Mouse (Mus musculus): ENCODE data around the gene Rxfp2. TPM values are rescaled to one million over a fixed set of nuclear protein-coding genes. Genes with fewer than 3 reads are reported as not detected.

Gene Rxfp2
- total RNA-seq (2014; fragmentation: Nextera tagmentation), result not detected in 2 replicates
- not detected in 2 replicates for total RNA-seq (2017)

GRCm38 (mm10) chr5:150018656-150019055 lies at the start of gene Rxfp2:
Gene Rxfp2, plus strand, starts transcription at chr5:150018675.
- no peak for ATAC-seq (replicated peaks; ENCODE audit: poor library complexity, severe bottlenecking)

- ATAC-seq (replicated peaks; ENCODE audit: poor library complexity, severe bottlenecking), result no peak
Observed at GRCm38 (mm10) chr5:149970261-149970660, 48.2 kb upstream of the Rxfp2 start.

- ATAC-seq (replicated peaks; ENCODE audit: poor library complexity, severe bottlenecking), result no peak
Observed at GRCm38 (mm10) chr5:149977027-149977426, 41.4 kb upstream of the Rxfp2 start.

DNA sequence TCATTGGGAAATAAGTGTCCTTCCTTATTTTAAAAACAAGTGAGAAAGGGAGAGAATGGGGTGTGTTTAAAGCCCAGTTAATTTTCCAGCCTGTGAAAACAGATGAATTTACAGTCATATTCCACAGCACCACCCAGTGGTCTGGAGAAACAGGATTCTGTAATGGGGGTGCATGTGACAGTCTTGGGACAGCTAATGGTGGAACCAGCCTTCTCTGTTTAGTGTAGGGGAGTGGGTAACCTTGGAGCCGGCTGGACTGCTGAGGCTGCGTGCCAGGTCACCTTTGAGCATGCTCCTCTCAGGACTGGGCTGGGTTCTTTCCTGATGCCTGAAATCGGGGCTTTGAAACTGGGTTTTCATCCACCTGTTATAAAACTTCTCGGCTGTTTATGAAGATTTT lies 34.9 kb upstream of the Rxfp2 start:
- no peak for ATAC-seq (replicated peaks; ENCODE audit: poor library complexity, severe bottlenecking)

DNA sequence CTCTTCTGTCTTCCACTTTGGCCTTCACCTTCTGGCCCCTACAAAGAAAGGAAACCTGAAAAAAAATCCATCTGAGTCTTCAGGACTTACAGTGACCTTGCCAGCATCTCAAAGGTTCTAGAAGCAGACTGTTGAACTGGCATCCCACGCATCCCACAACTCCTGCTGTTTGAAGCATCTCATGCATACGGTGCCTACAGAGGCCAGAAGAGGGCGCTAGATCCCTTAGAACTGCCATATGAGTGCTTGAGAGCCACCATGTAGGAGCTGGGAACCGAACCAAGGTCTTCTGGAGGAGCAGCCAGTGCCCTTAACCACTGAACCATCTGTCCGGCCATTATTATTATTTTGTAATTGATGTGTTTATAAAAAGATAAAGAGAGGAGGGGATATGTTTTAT lies 23.9 kb upstream of the Rxfp2 start:
- ATAC-seq (replicated peaks; ENCODE audit: poor library complexity, severe bottlenecking), result no peak

- no peak for ATAC-seq (replicated peaks; ENCODE audit: poor library complexity, severe bottlenecking)
Observed at GRCm38 (mm10) chr5:149996614-149997013, 21.9 kb upstream of the Rxfp2 start.

- no peak for ATAC-seq (replicated peaks; ENCODE audit: poor library complexity, severe bottlenecking)
Observed at GRCm38 (mm10) chr5:149997321-149998034, 21.0 kb upstream of the Rxfp2 start.

DNA sequence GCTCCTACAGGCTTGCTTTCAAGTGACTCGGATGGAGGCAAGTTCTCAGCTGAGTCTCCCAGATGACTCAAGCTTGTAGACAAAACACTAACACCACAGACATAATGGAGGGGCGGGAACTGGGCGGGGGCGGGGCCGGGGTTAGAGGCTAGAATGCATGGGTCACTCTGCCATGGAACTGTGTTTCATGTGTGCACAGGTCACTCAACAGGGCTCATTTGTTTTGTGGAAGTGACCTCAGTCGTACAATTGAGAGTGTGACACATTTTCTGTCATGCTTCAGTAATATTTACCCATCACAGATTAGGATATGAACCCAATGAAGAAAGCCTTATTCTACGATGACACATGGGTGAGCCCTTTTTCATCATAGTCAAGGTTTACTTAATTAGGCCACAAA lies 20.2 kb upstream of the Rxfp2 start:
- no peak for ATAC-seq (replicated peaks; ENCODE audit: poor library complexity, severe bottlenecking)

GRCm38 (mm10) chr5:150005355-150005754 lies 13.1 kb upstream of the Rxfp2 start:
- ATAC-seq (replicated peaks; ENCODE audit: poor library complexity, severe bottlenecking), result no peak

DNA sequence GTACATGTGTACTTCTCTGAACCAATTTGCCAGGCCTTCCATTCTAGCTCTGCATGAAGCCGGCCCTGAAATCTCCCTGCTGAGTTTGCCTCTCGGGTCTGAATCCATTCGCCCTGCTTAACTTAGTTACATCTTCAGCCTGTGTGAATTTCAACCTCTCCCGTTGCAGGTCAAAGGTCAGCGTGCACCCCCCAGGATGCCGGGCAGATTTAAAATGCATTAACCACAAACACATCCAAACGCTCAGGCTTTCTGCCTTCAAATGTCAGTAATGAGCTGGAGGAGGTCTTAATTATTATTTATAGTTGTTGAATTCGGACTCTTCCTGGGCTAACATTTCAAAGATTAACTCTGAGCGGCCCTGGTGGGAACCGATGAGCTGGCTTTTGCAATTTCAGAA lies 1.6 kb upstream of the Rxfp2 start:
- ATAC-seq (replicated peaks; ENCODE audit: poor library complexity, severe bottlenecking), result no peak

GRCm38 (mm10) chr5:150017672-150018071 lies 803 bp upstream of the Rxfp2 start:
- ATAC-seq (replicated peaks; ENCODE audit: poor library complexity, severe bottlenecking), result no peak

DNA sequence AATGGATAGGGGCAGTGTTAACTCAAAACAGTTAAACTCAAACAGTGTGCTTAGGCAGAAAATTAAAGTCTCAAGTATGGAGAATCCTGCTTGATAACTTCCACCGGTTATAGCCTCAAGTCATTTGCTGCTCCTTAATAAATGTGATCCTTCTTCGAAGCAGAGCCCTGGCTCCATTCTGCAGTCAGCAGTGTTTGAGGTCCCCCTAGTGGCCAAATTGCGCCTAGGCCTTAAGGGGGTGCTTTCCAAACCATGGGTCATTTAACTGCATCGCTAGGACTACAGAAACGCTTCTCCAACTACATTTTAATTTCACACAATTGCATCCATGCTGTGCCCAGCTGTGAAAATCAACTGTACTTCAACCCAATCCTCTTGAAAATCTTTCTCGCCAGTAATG lies 2.4 kb downstream of the Rxfp2 start:
- ATAC-seq (replicated peaks; ENCODE audit: poor library complexity, severe bottlenecking), result peak; percentile 92

DNA sequence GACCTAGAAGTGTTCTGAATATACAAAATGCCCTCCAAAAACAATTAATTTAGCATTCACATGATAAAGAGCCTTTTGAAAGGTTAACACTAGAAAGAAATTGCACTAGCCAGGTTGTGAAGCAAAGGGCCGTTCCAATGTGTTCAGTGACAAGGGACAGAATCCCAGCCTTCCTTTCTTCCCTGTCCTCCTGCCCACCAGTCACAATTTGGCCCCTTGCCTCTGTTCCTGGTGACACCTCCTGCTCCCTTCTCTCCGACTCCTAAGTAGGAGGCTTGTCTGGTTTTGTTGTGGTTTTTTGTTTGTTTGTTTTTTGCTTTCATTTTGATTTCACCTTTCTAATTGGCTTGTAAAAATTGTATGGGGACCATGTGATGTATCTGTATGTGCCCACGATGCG lies 3.3 kb downstream of the Rxfp2 start:
- no peak for ATAC-seq (replicated peaks; ENCODE audit: poor library complexity, severe bottlenecking)

DNA sequence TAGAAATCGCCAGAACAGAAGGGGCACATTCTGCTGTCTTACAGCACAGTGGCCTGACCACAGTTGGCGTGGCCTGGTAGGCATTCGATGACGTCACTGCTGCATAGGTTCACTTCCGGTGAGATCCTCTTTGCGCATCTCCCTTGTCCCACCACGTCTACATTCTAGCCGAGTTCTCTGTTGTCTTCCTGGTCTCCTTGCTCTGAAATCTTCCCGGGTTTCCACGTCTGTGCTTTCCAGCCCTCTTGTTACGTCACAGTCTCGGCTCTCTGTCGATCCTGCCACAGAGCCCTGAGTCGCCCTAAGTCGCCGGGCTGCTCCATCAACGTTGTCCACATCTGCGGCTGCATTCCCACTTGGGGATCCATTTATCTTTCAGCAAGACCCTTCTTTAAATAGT lies 4.1 kb downstream of the Rxfp2 start:
- ATAC-seq (replicated peaks; ENCODE audit: poor library complexity, severe bottlenecking), result no peak

DNA sequence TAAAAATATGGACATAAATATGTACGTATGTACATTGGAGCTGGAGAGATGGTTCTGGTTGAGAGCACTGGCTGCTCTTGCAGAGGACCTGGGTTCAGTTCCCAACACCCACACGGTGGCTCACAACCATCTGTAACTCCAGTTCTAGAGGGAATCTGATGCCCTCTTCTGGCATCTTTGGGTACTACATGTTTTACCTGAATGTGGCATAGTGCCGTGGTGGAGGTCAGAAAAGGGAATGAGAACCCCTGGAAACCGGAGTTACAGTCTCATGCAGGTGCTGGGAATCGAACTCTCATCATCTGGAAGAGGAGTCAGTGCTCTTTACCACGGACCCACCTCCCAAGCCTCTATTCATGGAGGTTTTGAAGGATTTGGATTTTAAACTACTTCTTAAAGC lies 5.0 kb downstream of the Rxfp2 start:
- no peak for ATAC-seq (replicated peaks; ENCODE audit: poor library complexity, severe bottlenecking)

DNA sequence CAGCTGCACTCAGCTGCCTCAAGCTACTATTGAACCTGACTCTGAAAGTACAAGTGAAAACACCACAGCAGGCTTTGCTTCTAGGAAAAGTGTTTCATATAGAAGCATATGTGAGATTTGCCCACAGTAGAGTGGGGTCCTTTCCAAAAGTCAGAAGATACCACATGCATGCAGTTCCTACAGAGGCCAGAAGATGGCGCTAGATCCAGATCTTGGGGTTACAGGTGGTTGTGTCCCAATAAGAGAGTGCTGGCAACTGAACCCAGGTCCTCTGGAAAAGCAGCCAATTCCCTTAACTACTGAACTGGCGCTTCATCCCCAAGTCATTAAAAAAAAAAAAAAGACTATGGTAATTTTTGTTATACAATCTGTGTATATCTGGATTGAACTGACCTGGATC lies 5.7 kb downstream of the Rxfp2 start:
- no peak for ATAC-seq (replicated peaks; ENCODE audit: poor library complexity, severe bottlenecking)

DNA sequence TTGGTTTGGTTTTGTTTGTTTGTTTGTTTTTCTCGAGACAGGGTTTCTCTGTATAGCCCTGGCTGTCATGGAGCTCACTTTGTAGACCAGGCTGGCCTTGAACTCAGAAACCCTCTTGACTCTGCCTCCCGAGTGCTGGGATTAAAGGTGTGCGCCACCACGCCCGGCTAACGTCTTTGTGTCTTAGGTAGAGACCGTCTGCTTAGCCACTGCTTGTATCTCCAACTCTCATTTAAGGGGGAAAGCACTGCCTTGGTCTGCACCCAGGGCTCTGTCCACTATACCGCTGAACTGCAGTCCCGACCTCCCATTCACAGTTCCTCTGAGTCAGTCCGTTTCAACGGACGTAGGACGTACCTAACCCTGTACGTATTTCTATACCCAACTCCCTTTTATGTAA lies 6.4 kb downstream of the Rxfp2 start:
- ATAC-seq (replicated peaks; ENCODE audit: poor library complexity, severe bottlenecking), result no peak

GRCm38 (mm10) chr5:150025326-150025725 lies 6.9 kb downstream of the Rxfp2 start:
- no peak for ATAC-seq (replicated peaks; ENCODE audit: poor library complexity, severe bottlenecking)

GRCm38 (mm10) chr5:150026509-150027087 lies 8.1 kb downstream of the Rxfp2 start:
- ATAC-seq (replicated peaks; ENCODE audit: poor library complexity, severe bottlenecking), result no peak

GRCm38 (mm10) chr5:150031201-150031600 lies 12.7 kb downstream of the Rxfp2 start:
- no peak for ATAC-seq (replicated peaks; ENCODE audit: poor library complexity, severe bottlenecking)

- ATAC-seq (replicated peaks; ENCODE audit: poor library complexity, severe bottlenecking), result no peak
Observed at GRCm38 (mm10) chr5:150031634-150032033, 13.2 kb downstream of the Rxfp2 start.

DNA sequence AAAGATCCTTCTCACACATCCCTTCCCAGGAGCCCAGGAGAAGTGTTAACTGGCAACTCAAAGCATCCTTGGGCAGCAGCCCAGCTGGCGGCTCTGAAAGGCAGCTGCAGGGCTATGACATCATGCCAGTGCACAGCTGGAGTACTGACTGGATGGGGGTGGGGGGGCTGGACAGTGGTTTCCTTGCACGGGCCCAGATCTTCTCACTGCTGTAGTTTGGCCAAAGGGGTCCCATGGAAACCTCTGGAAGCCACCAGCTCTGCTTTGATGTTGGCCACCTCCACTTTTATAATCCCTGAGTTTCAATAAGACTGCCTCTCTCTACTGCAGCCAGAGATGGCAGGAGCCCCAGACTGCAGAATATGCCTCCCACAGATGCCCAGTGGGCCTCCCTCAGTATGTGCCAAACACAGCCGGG lies 13.6 kb downstream of the Rxfp2 start:
- no peak for ATAC-seq (replicated peaks; ENCODE audit: poor library complexity, severe bottlenecking)

All from granulocyte monocyte progenitor cell, adult 5-6 weeks (primary cell).